Mouse (Mus musculus): ENCODE data around the gene Scn4b. TPM values are rescaled to one million over a fixed set of nuclear protein-coding genes. Genes with fewer than 3 reads are reported as not detected.

The Scn4b gene
- total RNA-seq (2014; fragmentation: Nextera tagmentation) (0.22 and 1.2 TPM in 2 replicates), total RNA-seq (2017) (1.1 TPM in 1 of 2 replicates, not detected in the other)

DNA sequence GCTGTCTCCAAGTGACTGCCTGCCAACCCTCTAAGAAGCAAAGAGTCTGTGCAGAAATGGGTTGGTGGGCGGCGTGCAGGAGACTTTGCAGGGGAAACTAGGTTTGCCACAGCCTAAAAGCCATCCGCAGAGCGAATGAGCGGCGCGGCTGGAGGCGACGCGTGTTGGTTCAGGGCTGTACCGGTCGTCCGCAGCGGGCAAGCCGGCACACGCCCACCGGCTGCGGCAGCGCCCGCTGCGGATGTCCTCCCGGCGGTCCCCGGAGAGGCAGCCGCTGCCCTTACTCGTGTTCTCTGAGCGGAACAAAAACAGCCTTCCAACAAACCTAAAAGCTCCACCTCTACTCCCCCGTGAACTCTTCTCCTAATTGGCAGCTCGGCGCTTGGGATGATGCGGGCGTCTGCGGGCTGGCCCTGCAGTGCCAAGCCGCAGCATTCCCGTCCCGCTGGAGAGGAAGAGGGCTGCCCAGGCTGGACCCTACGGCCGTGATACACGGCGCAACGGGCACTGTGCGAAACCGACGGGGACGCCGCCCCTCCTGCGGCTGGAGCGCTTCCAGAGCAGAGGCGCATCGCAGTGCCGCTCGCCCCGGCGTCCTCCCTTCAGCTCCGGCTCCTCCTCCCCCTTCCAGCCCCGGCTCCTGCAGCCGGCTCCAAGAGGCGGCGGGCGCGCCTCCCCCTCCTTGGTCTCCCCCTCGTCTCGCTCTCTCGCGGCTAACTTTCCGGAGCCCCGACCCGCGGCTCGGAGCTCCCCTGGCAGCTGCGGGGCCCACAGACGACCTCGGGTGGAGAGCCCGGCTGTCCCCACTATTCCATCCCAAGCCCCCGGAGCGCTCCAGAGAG, at the start of gene Scn4b:
Gene Scn4b, plus strand, starts transcription at position 205 of the 842 bp plus-strand sequence.
- no peak for ATAC-seq (replicated peaks; ENCODE audit: low FRiP score, low TSS enrichment, poor library complexity, severe bottlenecking)

DNA sequence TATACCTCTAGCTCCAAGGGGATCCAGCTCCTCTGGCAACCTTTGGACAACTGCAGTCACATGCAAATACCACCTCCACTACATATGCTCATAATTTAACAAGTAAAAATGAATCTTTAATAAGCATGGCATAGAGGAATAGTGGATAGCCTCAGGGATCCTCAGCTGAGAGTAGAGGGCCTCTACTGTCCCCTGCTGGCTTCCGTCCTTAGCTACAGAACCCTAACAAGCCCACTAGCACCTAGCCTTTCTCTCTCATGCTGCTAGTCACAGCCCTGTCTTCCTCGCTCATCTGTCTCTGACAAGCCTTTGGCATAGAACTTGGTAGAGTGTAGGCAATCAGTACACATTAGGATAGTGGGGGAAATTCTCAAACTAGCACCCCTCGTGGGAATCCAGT, 47.4 kb upstream of the Scn4b start:
- no peak for ATAC-seq (replicated peaks; ENCODE audit: low FRiP score, low TSS enrichment, poor library complexity, severe bottlenecking)

DNA sequence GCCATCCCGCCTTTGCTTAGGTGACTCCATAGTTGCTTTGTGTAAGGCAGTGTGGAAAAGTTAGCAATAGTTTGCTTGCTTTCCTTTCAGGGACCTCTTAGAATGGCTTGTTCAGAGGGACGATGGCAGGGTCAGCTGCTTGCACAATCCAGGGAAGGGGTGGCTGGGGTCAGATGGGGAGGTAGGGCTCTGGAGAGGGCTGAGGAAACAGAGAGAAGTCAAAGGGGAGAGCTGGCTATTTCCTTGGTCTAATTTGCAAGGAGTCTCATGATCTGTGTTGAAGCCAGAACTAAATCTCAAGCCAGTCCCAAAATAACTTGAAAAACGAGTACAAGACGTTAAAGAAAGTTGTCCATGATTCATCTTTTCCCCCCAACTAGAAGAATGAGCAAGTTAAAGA, 45.6 kb upstream of the Scn4b start:
- no peak for ATAC-seq (replicated peaks; ENCODE audit: low FRiP score, low TSS enrichment, poor library complexity, severe bottlenecking)

DNA sequence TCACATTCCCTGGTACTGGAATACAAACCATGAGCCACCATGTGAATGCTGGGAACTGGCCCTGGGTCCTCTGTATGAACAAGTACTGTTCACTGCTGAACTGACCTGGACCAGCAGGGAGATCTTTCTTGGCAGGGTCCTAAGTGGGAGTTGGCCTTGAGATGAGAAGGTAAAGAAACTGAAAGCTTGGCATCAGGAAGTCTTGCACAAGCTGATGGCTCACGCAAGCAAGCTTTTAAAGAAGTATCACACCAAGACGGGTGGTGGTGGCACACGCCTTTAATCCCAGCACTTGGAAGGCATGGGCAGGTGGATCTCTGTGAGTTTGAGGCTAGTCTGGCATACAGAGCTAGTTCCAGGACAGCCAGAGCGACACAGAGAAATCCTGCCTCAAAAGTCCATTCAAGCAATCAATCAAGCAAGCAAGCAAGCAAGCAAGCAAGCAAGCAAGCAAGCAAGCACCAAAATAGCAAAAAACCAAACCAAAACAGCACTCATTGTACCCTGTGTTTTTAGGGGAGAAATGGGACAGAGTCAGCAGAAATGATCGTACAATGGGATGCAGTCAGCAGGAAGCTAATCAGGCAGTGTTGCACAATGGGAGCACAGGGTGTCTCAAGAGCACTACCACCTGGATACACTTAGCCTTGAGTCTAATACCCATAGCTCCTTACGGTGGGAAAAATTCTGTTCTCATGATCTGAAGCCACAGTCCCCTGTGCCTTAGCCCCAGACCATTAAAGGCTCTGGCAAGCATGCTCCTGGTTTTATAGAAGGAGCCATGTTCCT, 42.9 kb upstream of the Scn4b start:
- no peak for ATAC-seq (replicated peaks; ENCODE audit: low FRiP score, low TSS enrichment, poor library complexity, severe bottlenecking)

DNA sequence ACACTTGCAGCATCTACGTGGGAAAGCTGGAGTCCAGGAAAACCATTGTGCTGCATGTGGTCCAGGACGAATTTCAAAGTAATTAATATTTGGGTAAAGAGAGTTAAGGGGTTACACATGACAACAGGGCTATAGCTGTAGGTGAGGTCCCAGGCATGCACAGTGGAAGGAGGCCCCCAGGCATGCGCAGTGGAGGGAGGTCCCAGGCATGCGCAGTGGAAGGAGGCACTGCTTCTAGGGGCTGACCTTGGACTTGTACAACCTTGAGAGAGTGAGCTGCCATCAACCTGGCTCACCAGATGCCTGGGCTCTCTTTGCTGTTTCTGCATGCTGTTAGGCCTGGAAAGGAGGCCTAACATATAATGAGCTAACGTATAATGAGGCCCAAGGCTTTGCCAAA, 40.3 kb upstream of the Scn4b start:
- no peak for ATAC-seq (replicated peaks; ENCODE audit: low FRiP score, low TSS enrichment, poor library complexity, severe bottlenecking)

DNA sequence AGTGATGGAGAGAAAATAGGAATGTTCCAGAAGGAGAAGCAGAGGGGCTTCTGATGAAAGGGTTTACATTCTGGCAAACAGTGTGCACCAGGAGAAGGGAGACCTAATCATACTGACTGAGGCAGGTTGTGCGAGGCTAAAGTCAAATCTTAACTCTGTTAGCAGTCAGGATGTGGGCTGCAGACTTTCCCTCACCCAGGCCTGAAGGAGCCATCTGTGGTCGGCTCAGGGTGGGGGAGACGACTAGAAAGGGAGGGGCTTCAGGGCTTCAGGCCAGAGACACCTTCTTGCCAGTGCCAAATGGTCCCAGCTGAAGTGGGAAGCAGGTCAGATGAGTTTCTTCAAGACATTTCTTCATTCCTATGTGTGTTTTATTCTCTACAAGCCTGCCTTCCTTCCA, 39.8 kb upstream of the Scn4b start:
- ATAC-seq (replicated peaks; ENCODE audit: low FRiP score, low TSS enrichment, poor library complexity, severe bottlenecking): no peak

DNA sequence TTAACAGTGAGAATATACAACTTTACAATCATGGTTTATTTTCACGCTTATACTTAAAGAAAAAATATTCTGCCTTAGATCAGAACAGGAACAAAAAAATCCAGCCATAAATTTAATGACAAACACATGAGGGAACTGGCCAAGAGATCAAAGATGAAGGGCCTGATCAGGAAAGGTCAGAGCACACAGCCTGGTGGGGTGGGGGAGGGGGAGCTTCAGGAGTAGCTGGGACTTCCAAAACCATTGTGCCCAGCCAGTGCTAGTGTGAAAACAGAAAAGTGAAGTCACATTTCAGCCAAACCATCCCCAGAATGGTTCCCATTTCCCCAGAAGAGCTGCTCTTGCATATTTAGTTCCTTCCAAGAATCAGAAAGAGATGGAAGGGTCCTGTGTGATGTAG, 35.7 kb upstream of the Scn4b start:
- no peak for ATAC-seq (replicated peaks; ENCODE audit: low FRiP score, low TSS enrichment, poor library complexity, severe bottlenecking)

DNA sequence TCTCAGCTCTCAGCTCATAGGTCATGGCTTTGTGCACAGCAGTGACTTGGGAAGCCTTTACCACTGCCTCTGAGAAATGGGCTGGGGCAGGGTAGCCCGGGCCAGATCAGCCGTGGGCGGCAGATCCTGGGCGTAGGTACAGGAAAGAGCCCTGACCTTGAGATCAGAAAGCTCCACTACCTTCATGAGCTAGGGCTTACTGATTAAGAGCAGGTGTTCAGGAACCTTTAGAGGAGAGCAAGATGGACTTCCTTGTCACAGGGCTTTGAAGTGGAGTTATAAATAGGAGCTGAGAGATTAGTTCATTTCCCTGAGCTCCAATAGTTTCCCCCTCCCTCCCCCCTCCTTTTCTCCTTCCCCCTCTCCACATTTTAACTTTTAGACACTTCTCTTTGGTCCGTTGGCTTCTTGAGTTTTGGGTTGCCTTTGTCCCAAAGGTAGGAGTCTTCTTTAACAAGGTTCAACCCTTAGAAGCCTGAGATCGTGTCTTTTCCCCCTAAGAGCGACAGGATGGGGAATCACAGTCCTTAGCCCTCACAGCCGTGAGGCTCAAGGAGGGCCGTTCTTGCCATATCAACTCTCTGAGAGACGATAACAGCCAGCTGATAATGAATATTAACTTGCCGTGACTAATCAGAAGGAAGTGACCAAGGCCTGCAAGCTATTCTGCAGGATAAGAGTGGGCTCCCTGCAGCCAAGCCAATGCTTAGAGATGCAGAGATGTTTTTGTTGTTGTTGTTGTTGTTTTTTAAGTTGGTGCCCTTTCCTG, 34.8 kb upstream of the Scn4b start:
- no peak for ATAC-seq (replicated peaks; ENCODE audit: low FRiP score, low TSS enrichment, poor library complexity, severe bottlenecking)

DNA sequence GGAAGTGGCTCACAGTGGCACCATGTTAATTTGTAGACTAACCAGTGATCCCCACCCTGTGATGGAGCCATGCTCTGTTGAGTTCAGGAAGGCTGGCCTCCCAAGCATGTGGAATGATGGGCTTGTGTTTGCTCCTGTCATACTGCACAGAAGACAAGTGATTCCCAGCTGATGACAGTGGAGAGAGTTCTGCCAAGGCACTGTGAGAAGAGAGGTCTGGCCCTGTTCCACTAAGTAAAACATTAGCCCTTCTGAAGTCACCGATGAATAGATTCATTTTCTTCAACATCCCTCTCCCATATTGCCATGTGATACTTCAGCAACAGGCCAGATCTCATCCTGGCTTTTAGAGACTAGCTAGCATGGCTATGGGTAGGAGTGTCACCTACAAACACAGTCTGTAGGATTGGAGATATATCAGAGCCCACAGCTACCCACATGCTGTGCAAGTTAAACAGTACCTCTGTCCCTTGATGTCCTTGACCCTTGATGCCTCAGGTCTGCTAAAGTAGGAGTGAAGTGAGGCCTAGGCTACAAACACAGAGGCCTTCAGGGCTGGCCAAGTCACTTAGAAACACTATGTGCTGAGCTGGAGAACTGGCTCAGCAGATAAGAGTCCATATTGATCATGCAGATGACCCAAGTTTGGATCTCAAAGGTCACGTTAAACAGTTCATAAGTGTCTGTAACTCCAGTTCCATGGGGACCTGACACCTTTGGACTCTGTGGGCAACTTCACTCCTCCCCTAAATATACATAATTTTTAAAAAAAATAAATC, 32.4 kb upstream of the Scn4b start:
- no peak for ATAC-seq (replicated peaks; ENCODE audit: low FRiP score, low TSS enrichment, poor library complexity, severe bottlenecking)

DNA sequence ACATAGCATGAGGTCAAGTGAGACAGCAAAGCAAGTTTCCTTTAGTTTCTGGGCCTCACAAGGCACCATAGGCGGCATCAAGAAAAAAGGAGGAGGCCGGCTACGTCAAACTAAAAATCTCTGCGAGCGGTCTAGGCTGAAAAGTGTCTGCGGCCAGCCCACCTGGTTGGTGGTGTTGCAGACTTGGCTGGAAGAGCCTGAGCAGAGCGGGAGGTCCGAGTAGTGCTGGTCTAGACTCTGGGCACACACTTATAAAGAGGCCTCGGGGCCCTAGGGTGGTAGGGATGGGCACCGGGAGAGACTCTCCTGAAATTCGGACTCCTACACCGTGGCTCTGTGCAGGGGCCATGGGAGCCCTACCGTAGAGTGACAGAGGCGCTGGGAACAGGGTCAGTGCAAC, 22.5 kb upstream of the Scn4b start:
- ATAC-seq (replicated peaks; ENCODE audit: low FRiP score, low TSS enrichment, poor library complexity, severe bottlenecking): no peak

DNA sequence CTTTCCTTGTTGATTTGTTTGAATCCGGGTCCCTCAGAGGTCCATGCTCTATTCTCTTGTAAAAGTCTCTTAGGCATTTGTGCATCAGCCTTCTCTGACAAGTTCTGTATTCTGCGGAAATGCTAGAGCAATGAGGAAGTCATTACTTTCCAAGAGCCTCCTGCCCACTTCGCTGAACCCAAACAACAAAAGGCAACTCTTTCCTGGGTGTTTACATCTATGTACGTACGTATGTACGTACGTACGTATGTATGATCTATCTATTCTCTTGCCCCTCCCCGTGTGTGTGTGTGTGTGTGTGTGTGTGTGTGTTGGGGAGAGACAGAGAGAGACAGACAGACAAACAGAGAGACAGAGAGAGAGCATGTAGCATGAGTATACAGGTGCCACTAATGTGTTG, 21.4 kb upstream of the Scn4b start:
- no peak for ATAC-seq (replicated peaks; ENCODE audit: low FRiP score, low TSS enrichment, poor library complexity, severe bottlenecking)

DNA sequence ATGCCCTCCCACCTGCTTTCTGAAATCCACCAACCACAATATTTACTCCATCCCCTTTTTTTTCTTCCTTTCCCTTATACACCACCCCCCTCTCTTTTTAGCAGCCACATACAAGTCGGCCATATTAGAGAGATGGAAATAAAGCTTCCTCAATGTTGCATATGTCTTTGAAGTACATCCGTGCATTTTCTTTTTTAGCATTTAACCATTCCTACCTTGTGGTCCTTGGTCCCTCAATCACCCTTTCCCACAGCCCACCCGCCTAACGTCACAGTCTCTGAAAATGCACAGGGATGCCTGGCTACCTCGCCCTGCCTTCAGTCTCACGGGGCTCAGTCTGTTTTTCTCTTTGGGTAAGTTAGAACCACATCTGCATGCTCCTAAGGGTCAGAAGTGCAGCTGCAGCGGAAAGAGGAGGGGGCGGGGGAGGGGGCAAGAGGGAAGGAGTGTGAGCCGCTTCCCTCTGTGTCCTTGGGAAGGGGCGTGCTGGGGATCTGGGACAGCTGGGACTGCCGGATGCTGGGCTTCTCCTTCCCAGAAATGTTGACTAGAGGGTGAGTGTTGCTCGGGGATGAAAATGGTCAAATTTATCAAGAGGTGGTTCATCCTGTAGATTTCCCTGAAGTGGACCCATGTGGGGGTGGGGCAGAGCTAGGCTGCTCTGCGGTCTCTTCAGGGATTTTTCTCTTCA, 20.3 kb upstream of the Scn4b start, which contains the start of gene Scn2b:
Gene Scn2b, plus strand, starts transcription at position 42 of the 691 bp plus-strand sequence.
- ATAC-seq (replicated peaks; ENCODE audit: low FRiP score, low TSS enrichment, poor library complexity, severe bottlenecking): no peak

DNA sequence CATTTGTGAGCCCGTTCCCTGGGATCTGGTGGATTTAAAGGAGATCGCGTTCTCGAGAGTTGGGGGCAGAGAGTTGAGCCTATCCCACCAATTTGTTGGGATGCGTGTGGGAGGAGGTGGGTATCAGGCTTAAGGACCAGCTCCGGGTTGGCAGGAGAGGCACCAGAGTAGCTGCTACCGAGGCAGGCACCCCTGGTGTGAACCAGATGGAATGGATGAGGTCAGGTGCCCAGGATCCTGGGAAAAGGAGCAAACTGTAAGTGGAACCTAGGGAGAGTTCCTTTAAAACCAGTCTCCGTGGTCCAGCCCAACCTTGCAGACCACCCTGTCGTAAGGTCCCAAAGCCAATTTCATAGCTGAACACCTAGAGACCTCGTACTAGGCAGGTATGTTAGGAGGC, 19.6 kb upstream of the Scn4b start:
- no peak for ATAC-seq (replicated peaks; ENCODE audit: low FRiP score, low TSS enrichment, poor library complexity, severe bottlenecking)

DNA sequence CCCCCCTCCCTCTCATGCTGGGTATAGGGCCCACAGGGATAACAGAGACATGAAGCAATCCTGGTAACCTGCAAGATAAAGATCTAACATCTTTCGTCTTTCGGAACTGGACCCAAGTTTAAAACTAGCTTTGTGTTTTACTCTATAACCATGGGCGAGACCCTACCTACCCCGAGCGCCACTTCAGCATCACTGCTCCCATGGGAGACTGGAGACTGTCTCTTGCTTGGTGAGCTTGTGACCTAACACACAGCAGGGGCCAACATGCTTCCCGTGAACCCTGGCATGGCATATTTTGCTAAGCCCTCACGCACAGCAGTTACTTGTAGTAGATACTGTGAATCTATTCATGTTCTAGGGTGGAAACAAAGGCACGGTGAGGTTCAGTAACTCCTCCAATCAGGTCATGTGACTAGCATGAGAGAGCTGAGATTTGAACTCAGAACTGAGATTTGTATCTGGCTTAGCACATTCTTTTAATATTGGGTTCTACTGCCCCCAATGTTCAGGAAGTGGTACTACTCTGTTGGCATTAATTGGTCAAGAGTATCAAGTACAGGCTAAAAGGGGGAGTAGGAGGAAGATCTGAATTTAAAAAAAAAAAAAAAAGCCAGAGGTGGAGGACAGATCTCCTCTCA, 18.8 kb upstream of the Scn4b start:
- no peak for ATAC-seq (replicated peaks; ENCODE audit: low FRiP score, low TSS enrichment, poor library complexity, severe bottlenecking)

DNA sequence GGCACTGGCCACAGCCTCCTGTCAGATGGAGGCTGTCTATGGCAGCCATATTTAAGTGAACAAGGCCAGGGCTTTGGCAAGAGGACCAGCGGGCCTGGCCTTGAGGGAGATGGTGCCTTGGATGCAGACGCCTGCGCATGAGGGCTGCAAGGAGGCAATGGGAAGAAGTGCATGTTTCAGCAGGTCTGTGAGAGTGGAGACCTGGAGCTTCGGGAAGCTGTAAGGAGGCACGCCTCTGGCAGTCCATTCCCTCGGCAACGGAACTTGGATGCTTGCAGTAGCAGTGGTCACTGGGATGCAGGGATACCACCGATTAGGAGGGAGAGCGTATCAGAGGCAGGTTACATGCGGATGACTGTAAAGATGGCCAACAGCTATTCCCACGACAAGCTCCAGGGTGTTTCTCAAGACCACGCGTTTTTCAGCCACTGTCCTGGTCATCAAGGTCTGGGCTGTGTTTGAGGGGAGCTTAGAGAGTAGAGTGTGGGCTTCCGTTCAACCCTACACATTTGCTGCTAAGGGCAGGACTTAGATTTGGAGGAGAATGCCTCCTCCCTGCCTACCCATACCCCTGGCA, 18.2 kb upstream of the Scn4b start:
- no peak for ATAC-seq (replicated peaks; ENCODE audit: low FRiP score, low TSS enrichment, poor library complexity, severe bottlenecking)

DNA sequence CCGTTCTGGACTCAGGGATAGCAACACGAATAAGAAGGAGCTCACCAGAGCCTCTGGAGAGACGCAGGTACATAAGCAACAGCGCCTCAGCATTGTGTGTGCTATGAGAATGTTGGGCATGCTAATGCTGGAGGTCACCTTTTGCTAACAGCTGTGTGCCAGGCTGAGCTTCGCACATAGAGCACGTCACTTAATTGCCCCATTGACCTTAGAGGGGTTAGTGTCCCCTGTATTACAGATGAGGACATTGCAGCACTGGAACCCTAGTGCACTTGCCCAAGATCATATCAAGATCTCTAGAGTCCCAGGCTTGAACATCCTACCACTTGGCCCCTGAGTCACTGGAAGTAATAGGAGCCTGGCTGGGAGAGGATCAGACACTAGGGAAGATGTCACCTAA, 17.6 kb upstream of the Scn4b start:
- no peak for ATAC-seq (replicated peaks; ENCODE audit: low FRiP score, low TSS enrichment, poor library complexity, severe bottlenecking)

DNA sequence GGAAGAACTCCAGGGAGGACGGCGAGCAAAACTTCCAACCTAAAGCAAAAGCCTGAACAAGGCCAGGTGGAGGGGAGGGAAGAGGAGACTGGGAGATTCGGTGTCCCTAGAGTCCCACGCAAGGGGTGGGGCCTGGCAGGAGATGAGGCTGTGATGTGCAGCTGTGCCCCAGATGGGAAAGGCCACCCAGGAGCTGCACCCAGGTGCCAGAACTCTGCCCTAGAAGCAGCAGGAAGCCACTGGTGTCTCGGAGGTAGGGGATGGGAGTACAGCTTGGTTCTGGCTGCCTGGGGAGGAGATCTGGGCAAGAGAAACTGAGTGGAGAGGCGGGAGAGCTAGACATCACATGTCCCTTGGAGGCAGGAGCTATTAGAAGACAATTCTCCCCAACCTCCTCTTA, 17.2 kb upstream of the Scn4b start:
- no peak for ATAC-seq (replicated peaks; ENCODE audit: low FRiP score, low TSS enrichment, poor library complexity, severe bottlenecking)

DNA sequence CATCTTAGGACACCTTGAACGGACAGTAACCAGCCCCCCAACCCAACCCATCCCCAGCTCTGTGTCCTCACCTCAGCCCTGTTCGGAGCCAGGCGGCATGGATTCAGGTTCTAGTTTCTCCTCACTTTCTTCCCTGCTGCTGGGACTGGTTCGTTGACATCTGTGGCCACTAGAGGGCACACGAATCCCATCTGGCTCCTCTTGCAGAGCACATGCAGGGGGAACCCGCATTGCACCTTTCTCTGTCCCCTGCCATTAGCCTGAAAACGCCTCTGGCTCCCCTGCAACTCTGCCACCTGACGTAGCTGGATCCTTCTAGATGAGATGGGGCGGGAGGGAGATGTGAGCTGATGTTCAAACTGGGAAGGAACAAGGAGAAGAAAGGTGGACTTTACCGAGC, 16.4 kb upstream of the Scn4b start:
- peak; percentile 74 for ATAC-seq (replicated peaks; ENCODE audit: low FRiP score, low TSS enrichment, poor library complexity, severe bottlenecking)
